Mouse (Mus musculus) neural tube, embryonic 12.5 days (tissue): ENCODE results near the gene Kcnh7. TPM values are rescaled to one million over a fixed set of nuclear protein-coding genes. Genes with fewer than 3 reads are reported as not detected.
"Not testable (repeated sequence)": the region's sequence is repeated elsewhere in the genome, so short reads cannot be mapped to it uniquely, and the experiment has no call there.

Experiments used
- ATAC-seq: fragments of 200-750 bp; cut with Nextera tagmentation; 2 replicates; pipeline ENCODE4 v1.8.0; 2017; ENCODE audit warnings: low read depth, mild to moderate bottlenecking, moderate TSS enrichment, moderate library complexity; ENCODE audit not compliant: low FRiP score
- H3K27ac ChIP-seq: fragments of 300-500 bp; sonication (generic); 2 replicates; pipeline ENCODE4 v1.5.1; 2016
- H3K27me3 ChIP-seq: fragments of 300-500 bp; sonication (generic); replicated peaks from 2 replicates; pipeline ENCODE4 v1.6.1; 2016; ENCODE audit warnings: mild to moderate bottlenecking
- H3K36me3 ChIP-seq: fragments of 300-500 bp; sonication (generic); 2 replicates; pipeline ENCODE4 v1.6.1; 2016; ENCODE audit warnings: mild to moderate bottlenecking
- H3K4me1 ChIP-seq: fragments of 300-500 bp; sonication (generic); 2 replicates; pipeline ENCODE4 v1.6.1; 2016
- H3K4me2 ChIP-seq: fragments of 300-500 bp; sonication (generic); replicated peaks from 2 replicates; pipeline ENCODE4 v1.6.1; 2016; ENCODE audit warnings: mild to moderate bottlenecking
- H3K4me3 ChIP-seq: fragments of 300-500 bp; sonication (generic); 2 replicates; pipeline ENCODE4 v1.5.1; 2016
- H3K9ac ChIP-seq: fragments of 300-500 bp; sonication (generic); 2 replicates; pipeline ENCODE4 v1.6.1; 2016; ENCODE audit warnings: mild to moderate bottlenecking
- H3K9me3 ChIP-seq: fragments of 300-500 bp; sonication (generic); 2 replicates; pipeline ENCODE4 v1.6.1; 2016; ENCODE audit warnings: mild to moderate bottlenecking
- WGBS: fragments of 180-500 bp; shearing (Covaris S2); methylation state at CpG from one replicate; pipeline ENCODE4 v1.1.7; 2016; 5-methylcytosine and 5-hydroxymethylcytosine counted together
- polyA plus RNA-seq: library from polyadenylated mRNA; unstranded; fragments of >200 nt; fragmentation: Nextera tagmentation; extraction: Ambion mirVana; gene quantifications from 2 replicates; pipeline ENCODE4 v1.2.1, GENCODE M21; 2016

Gene Kcnh7
- polyA plus RNA-seq, 1 experiment from 2014 or later = 3.9 TPM

GRCm38 (mm10) chr2:62784460-62785038 is 399.5 kb downstream of the Kcnh7 start:
- H3K4me3 ChIP-seq = no peak overlapping the region
- no peaks in the 10 kb centered on the region for H3K36me3 ChIP-seq

GRCm38 (mm10) chr2:62746256-62746655 is 437.8 kb downstream of the Kcnh7 start:
- no peaks in the 10 kb centered on the region for H3K4me1 ChIP-seq
- H3K9ac ChIP-seq = no peak overlapping the region
- no peaks in the 10 kb centered on the region for H3K36me3 ChIP-seq
- H3K4me2 ChIP-seq = no peak overlapping the region
- no peak overlapping the region for H3K27ac ChIP-seq
- no peak for ATAC-seq
- 83% methylated on average over 2 of the region's 2 CpGs for WGBS
- H3K27me3 ChIP-seq = no peaks in the 10 kb centered on the region
- no peak overlapping the region for H3K4me3 ChIP-seq
- no peaks in the 10 kb centered on the region for H3K9me3 ChIP-seq

More at GRCm38 (mm10) chr2:62784460-62785038, 399.5 kb downstream of the Kcnh7 start:
- H3K9me3 ChIP-seq = no peaks in the 10 kb centered on the region
- H3K4me1 ChIP-seq = no peaks in the 10 kb centered on the region
- H3K9ac ChIP-seq = no peak overlapping the region
- no peak for ATAC-seq
- H3K27ac ChIP-seq = no peak overlapping the region
- H3K27me3 ChIP-seq = no peaks in the 10 kb centered on the region
- 84% methylated on average over 2 of the region's 2 CpGs for WGBS
- H3K4me2 ChIP-seq = no peak overlapping the region

DNA sequence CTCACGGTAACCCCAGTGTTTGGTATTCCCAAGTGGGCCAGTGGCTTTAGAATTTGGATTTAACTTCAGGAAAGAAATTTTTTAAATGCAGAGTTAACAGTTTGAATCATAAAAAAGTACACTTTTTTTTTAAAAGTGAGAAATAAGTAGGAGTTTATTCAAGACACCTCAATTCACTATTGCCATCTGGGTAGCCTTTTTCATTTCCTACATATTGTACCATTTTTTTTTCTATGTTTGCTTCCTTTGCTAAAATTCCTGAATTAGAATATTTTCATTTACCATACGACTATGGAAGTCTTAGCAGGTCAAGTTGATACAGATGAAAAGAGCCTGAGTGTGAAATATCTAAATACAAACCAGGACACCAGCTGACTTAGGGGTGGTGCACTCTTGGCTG is 441.0 kb downstream of the Kcnh7 start:
- no peaks in the 10 kb centered on the region for H3K27me3 ChIP-seq
- H3K4me3 ChIP-seq = no peak overlapping the region
- H3K27ac ChIP-seq = no peak overlapping the region
- ATAC-seq = no peak
- no peaks in the 10 kb centered on the region for H3K4me1 ChIP-seq
- no peaks in the 10 kb centered on the region for H3K9me3 ChIP-seq
- H3K36me3 ChIP-seq = no peaks in the 10 kb centered on the region
- no peak overlapping the region for H3K9ac ChIP-seq
- H3K4me2 ChIP-seq = no peak overlapping the region
- 84% methylated on average over 2 of the region's 2 CpGs for WGBS

GRCm38 (mm10) chr2:62730671-62731070 is 453.4 kb downstream of the Kcnh7 start:
- Histone ChIP-seq H3K4me3 (no peak overlapping the region), H3K9me3 (no peaks in the 10 kb centered on the region), H3K4me2 (no peak overlapping the region), H3K27ac (no peak overlapping the region), H3K4me1 (no peaks in the 10 kb centered on the region), H3K27me3 (no peaks in the 10 kb centered on the region), H3K36me3 (no peaks in the 10 kb centered on the region), H3K9ac (no peak overlapping the region)
- ATAC-seq = no peak
- WGBS = 79% methylated on average over 1 of the region's 1 CpGs

GRCm38 (mm10) chr2:62727732-62728131 is 456.4 kb downstream of the Kcnh7 start:
- Histone ChIP-seq H3K27me3 (no peaks in the 10 kb centered on the region), H3K4me1 (no peaks in the 10 kb centered on the region), H3K9ac (no peak overlapping the region), H3K36me3 (no peaks in the 10 kb centered on the region), H3K9me3 (no peaks in the 10 kb centered on the region), H3K27ac (no peak overlapping the region), H3K4me2 (no peak overlapping the region), H3K4me3 (no peak overlapping the region)
- no peak for ATAC-seq
- WGBS = 85% methylated on average over 2 of the region's 2 CpGs

- Histone ChIP-seq H3K4me1 (no peaks in the 10 kb centered on the region), H3K27me3 (no peaks in the 10 kb centered on the region), H3K27ac (no peak overlapping the region), H3K4me3 (no peak overlapping the region), H3K9me3 (no peaks in the 10 kb centered on the region), H3K36me3 (no peaks in the 10 kb centered on the region), H3K9ac (no peak overlapping the region), H3K4me2 (no peak overlapping the region)
- no peak for ATAC-seq
- 51% methylated on average over 1 of the region's 1 CpGs for WGBS
Measured at GRCm38 (mm10) chr2:62725946-62726345, 458.1 kb downstream of the Kcnh7 start.

DNA sequence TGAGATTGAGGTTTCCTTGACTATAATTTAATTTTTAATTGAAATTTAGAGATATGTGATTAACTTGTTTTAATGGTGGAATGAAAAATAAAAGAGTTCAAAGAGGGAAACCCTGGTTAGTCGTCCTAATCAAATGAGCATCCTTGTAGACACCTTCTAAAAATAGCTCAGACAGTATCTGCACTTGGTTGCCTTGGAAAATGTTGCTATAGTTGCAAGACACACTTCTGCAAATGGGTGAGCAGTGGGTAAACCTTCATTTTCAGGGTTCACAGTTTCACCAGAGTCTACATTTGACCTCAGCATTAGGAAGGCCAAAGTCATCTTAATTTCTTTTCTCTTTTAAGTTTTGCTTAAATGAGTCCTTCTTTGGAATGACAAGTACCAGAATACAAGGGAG is 465.7 kb downstream of the Kcnh7 start:
- WGBS = 62% methylated on average over 1 of the region's 1 CpGs
- Histone ChIP-seq H3K9ac (no peak overlapping the region), H3K4me1 (no peaks in the 10 kb centered on the region), H3K9me3 (no peaks in the 10 kb centered on the region), H3K27me3 (no peaks in the 10 kb centered on the region), H3K4me3 (no peak overlapping the region), H3K36me3 (no peaks in the 10 kb centered on the region), H3K27ac (no peak overlapping the region), H3K4me2 (no peak overlapping the region)
- no peak for ATAC-seq

DNA sequence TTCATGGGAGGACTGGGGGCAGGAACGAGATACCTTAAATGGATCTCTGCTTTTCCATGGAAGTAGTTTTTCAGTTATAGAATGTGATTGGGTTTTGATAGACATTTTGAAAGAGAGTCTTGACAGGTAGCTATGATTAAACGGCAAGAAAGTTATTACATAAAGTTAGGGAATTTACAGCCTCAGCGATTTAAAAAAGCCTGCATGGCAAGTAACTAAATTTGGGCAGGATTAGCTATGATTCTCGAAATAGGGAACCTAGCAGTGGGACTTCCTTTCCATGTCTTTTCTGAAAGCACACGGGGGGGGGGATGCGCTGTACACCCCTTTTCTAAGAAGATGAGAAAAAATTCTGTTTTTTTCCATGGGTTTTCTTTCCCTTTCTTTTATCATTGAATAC is 466.8 kb downstream of the Kcnh7 start:
- no peak overlapping the region for H3K4me2 ChIP-seq
- no peaks in the 10 kb centered on the region for H3K36me3 ChIP-seq
- H3K27ac ChIP-seq = no peak overlapping the region
- H3K4me1 ChIP-seq = no peaks in the 10 kb centered on the region
- no peak overlapping the region for H3K9ac ChIP-seq
- H3K27me3 ChIP-seq = no peaks in the 10 kb centered on the region
- H3K4me3 ChIP-seq = no peak overlapping the region
- 91% methylated on average over 6 of the region's 6 CpGs for WGBS
- ATAC-seq = no peak
- no peaks in the 10 kb centered on the region for H3K9me3 ChIP-seq

GRCm38 (mm10) chr2:62715260-62715659 is 468.8 kb downstream of the Kcnh7 start:
- Histone ChIP-seq H3K36me3 (no peaks in the 10 kb centered on the region), H3K27me3 (no peaks in the 10 kb centered on the region), H3K4me3 (no peak overlapping the region), H3K4me1 (no peaks in the 10 kb centered on the region), H3K9ac (no peak overlapping the region), H3K4me2 (no peak overlapping the region), H3K9me3 (no peaks in the 10 kb centered on the region), H3K27ac (no peak overlapping the region)
- WGBS = 92% methylated on average over 4 of the region's 4 CpGs
- ATAC-seq = no peak

- not testable (repeated sequence) for H3K9me3 ChIP-seq, H3K36me3 ChIP-seq, ATAC-seq, H3K27ac ChIP-seq, H3K9ac ChIP-seq, H3K27me3 ChIP-seq, H3K4me2 ChIP-seq, H3K4me3 ChIP-seq, H3K4me1 ChIP-seq
- WGBS = 98% methylated on average over 4 of the region's 4 CpGs
Measured at GRCm38 (mm10) chr2:62714362-62714761, 469.7 kb downstream of the Kcnh7 start.

DNA sequence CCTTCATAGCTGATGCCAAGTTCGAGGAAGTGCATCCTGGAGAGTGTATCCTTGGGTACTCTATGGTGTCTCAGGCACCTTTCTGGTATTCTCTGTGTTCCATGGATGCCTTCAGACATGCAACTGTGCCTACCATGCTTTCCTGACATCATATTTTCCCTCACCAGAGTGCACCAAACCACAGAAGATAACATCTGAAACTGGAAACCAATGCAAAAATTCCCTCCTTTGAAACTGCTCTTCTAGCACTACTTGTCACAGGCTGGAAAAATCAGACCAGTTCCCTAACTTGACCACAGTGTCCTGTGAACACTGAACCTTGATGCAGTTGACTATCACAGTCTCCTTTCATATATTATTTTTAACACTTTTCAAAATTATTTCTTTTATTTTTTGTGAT is 474.5 kb downstream of the Kcnh7 start:
- Histone ChIP-seq H3K27ac (no peak overlapping the region), H3K4me3 (no peak overlapping the region), H3K36me3 (no peaks in the 10 kb centered on the region), H3K9me3 (no peaks in the 10 kb centered on the region), H3K4me2 (no peak overlapping the region), H3K4me1 (no peaks in the 10 kb centered on the region), H3K27me3 (no peaks in the 10 kb centered on the region), H3K9ac (no peak overlapping the region)
- 79% methylated on average over 1 of the region's 1 CpGs for WGBS
- ATAC-seq = no peak

- no peaks in the 10 kb centered on the region for H3K27me3 ChIP-seq
- 89% methylated on average over 3 of the region's 3 CpGs for WGBS
- no peak overlapping the region for H3K9ac ChIP-seq
- no peak overlapping the region for H3K4me2 ChIP-seq
- H3K36me3 ChIP-seq = no peaks in the 10 kb centered on the region
- no peak overlapping the region for H3K4me3 ChIP-seq
- H3K9me3 ChIP-seq = no peaks in the 10 kb centered on the region
- ATAC-seq = no peak
- H3K27ac ChIP-seq = no peak overlapping the region
- H3K4me1 ChIP-seq = no peaks in the 10 kb centered on the region
Measured at GRCm38 (mm10) chr2:62706313-62706712, 477.8 kb downstream of the Kcnh7 start.

- 88% methylated on average over 6 of the region's 6 CpGs for WGBS
- Histone ChIP-seq H3K9me3 (no peaks in the 10 kb centered on the region), H3K27me3 (no peaks in the 10 kb centered on the region), H3K9ac (no peak overlapping the region), H3K4me2 (no peak overlapping the region), H3K4me1 (no peaks in the 10 kb centered on the region), H3K4me3 (no peak overlapping the region), H3K27ac (no peak overlapping the region), H3K36me3 (no peaks in the 10 kb centered on the region)
- no peak for ATAC-seq
Measured at GRCm38 (mm10) chr2:62685934-62686333, 498.2 kb downstream of the Kcnh7 start.
